Mouse (Mus musculus) fibroblast of lung, adult 2 months (primary cell): ENCODE measurements around the gene Tprkb.
"Not testable (repeated sequence)": the region's sequence is repeated elsewhere in the genome, so short reads cannot be mapped to it uniquely, and the experiment has no call there.

Experiments used
- DNase-seq: peaks from one replicate; pipeline ENCODE4 v3.0.0-alpha.2; 2011; ENCODE audit warnings: low read depth

Gene Tprkb

DNA sequence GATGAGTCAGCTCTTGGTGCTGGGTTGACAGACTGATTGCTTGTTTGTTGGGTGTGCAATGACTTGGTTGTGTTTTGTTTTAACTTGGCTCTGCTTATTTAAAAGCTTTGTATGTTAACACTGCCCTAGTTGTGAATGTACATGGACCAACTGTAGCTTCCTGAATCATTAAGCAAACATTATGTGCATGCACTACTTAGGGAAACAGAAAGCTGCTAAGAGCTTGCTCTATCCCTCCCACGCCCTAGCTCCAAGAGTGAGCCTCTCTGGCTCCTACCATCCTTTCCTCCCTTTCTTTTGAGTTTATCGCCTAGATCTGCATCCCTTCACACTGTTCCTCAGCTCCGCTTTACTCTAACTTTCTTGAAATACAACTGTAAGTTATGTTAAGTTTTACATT is 61.7 kb downstream of the Tprkb start:
- no peak for DNase-seq

DNA sequence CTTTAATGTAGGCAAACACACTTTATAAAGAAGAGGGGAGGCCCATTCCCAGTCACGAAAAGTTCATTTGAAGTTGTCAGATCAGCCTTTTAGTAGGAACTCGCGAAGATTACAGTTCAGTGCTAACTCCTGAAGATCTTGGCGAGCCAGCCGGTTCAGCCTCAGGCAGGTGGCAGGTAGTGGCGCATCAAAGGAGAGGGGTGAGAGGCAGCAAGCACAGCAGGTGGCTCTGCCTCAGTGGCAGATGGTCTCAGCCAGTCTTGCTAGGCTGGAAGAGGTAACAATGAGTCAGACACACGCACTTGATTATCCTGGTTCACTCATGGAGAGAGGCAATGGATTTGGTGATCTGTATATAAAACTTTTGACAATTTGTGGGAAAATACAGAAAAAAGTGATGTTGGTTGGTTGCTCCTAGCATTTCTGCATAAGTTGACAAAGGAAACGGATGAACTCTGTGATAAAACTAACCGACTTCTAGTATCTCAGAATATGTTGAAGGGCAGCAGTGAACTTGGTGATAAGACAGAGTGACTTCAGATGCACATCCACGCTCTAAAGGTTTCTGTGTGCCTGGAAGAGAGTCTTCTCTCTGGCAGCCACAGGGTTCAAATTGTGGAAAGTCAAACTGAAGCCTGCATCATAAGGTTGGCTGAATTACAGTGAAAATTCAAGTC is 63.4 kb downstream of the Tprkb start:
- no peak for DNase-seq

DNA sequence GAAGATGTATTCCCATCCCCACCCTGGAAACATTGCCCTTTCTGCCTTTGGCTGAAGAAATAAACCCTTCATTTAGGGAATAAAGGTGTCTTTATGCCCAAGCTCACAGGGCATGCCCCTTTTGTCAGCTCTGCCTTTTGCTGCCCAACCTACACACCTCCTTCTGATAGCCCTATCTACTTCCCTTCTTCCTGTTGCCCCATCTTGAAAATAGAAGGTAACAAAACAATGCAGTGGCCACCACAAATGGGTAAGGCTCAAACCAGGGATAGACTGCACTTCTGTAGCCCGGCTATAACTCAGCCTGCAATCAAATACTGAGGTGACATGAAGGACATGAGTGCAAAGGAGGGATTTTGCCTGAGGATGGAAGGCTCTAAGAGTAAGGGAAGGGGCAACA is 64.1 kb downstream of the Tprkb start:
- no peak for DNase-seq

DNA sequence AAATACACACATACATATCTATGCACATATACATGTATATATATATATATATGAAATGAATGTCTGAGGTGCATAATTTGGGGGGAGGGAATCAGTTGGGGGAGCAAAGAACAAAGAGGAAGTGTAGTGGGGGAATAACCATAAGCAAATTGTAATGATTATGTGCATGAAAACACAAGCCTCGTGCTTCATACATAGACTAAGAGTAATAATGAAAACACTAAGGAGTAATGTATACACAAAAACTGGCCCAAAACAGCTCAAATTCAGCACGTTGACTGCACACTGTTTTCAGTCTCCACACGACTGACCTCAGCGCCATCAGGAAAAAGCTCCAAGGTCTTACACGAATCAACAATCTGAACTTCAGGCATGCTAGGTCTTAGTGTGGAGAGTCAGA is 64.6 kb downstream of the Tprkb start:
- no peak for DNase-seq

DNA sequence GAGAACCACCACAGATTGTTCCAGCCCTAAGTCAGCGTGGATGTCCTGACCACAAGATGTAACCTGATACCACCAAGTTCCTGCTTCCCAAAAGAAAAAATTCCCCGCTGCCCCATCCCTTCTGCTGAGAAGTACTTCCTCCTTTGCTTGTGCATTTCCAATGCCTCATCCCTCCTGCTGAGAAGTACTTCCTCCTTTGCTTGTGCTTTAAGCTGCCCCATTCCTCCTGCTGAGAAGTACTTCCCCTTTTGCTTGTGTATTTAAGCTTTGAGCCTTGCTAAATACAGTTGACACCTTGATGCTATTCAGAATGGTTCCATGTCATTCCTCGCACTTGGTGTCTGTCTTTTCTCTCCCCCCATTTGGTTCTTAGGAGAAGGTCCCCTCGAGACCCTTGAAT is 67.1 kb downstream of the Tprkb start:
- not testable (repeated sequence) for DNase-seq
